Mouse (Mus musculus): Measurements from ENCODE around the gene Mark2. TPM values are rescaled to one million over a fixed set of nuclear protein-coding genes. Genes with fewer than 3 reads are reported as not detected.

The Mark2 gene
- total RNA-seq, 2 experiments from 2014 or later: 51.9 to 55.4 TPM

DNA sequence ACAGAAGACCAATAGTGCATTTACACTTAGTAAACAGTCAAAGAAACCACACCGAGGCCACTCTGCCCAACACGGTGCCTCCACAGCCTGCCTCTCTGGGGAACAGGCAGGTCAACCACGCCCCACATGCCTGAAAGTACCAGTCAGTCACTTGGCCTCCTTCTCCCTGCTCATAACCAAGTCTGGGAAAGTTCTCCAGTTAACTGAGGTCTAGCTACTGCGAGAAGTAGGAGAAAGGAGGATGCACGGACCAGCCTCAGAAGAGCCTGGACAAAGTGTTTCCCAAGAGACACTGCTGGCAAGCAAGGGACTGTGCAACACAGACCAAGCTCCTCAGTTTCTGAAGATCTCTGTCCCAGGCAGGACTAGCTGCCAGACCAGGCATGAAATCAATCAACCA, 2.6 kb downstream of the Mark2 start:
- intact Hi-C loops (cut with DNase I): no loop called here
- DNase-seq: peak; percentile 29 to 39

DNA sequence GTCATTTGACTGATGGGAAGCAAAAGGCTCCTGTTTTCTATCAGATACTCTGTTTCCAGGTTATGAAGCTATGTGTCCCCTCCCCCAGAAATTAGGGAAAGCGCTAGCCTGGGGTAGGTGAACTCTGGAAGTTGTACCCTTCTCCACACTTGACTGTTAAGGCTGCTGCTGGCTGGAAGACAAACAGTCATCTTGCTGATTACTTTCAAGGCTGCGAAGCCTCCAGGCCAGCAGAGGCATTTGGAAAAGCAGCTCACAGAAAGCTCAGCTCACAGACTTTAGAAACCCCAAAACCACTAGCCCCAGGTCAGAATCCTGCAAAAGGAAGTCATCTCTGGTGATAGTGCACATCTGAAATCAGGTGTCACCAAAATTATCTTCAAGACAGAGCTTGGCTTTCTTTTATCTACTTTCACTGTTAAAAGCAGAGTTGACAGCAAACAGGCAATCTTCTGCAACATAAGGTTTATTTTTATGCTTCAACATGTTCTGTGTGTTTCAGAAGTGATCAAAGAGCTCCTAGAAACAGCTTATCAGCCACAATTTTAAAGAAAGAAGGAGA, 3.8 kb downstream of the Mark2 start:
- intact Hi-C loops (cut with DNase I): no loop called here

GRCm38 (mm10) chr19:7335656-7336055, 6.0 kb downstream of the Mark2 start:
- intact Hi-C loops (cut with DNase I): no loop called here
- no peak for DNase-seq

More for the DNA sequence above, 3.8 kb downstream of the Mark2 start:
- no peak for DNase-seq

DNA sequence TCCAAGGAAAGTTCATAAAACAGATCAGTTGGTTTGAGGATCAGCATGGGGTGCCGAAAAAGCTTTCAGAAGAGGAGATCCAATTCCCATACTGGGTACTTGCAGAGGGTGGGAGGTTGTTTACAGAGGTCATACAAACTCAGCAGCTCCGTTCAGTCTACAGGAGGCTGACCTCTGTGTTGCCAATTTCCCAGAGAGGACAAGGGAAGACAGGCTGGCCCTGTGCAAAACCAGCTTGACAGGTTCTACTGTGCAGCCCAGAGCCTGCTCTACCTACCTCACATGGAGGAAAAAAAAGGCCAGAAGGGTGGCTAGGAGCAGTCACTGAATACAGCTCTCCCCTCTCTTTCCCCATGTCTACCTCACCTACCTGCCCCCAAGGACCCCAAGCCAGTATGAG, 7.6 kb downstream of the Mark2 start:
- intact Hi-C loops (cut with DNase I): no loop called here
- no peak for DNase-seq

- DNase-seq: no peak
- intact Hi-C loops (cut with DNase I): no loop called here
Observed at GRCm38 (mm10) chr19:7321391-7321790, 20.3 kb downstream of the Mark2 start.

DNA sequence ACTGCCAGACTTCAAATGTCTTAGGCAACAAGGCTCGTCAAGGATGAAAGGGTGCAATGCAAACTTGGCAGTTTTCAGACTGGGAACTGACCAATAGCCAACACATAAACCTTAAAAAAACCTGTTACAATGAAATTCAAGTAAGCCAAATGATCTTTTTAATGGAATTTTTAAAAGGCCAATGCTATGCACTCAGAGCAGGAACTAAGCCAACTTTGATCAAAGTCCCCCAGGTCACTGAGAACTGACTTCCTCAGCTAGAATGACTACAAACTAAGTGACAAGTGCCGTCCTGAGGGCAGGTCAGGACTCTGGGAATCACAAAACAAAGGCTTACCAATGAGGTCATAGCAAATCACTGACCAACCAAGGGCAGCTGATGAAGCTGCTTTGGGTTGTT, 21.5 kb downstream of the Mark2 start:
- DNase-seq: no peak
- intact Hi-C loops (cut with DNase I): no loop called here

DNA sequence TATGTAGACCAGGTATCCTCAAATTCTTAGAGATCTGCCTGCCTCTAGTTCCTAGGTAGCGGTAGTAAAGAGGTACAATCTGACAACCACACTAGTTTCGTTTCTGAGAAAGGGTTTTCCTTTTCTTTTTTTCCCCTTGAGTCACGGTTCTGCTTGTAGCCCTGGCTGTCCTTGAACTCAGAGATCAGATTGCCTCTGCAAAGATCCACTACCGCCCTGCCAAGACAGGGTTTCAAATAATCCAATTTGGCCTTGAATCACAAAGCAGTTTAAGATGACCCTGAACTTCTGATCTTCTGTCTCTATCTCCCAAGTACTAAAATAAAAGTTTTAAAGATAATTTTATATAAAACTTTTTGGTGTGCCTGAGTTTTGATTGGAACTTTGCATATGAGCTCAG, 23.9 kb downstream of the Mark2 start:
- intact Hi-C loops (cut with DNase I): no loop called here
- DNase-seq: no peak

DNA sequence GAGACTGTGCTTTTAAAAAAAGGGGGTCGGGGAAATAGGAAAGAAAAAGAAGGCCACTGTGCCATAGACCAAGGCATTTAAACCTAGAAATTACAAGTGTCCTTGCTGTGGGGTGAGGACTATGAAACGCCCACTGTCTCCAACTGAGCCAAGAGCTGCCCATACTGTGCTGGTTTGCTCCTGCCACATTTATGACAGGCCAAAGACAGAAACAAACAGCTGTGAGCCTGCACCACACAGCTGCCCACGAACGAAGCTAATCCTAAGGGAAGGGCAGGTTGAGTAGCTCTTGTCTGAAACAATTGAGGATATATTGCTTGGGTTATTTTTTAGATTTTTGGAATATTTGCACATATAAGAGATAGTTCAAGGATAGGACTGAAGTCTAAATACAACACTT, 24.8 kb downstream of the Mark2 start:
- DNase-seq: no peak
- intact Hi-C loops (cut with DNase I): no loop called here

GRCm38 (mm10) chr19:7315587-7315984, 26.1 kb downstream of the Mark2 start:
- no peak for DNase-seq
- intact Hi-C loops (cut with DNase I): no loop called here

GRCm38 (mm10) chr19:7314976-7315586, 26.6 kb downstream of the Mark2 start:
- intact Hi-C loops (cut with DNase I): no loop called here
- peak in 1 of 2 experiments; percentile 28 for DNase-seq

- intact Hi-C loops (cut with DNase I): no loop called here
- DNase-seq: no peak
Observed at GRCm38 (mm10) chr19:7313660-7314059, 28.0 kb downstream of the Mark2 start.

DNA sequence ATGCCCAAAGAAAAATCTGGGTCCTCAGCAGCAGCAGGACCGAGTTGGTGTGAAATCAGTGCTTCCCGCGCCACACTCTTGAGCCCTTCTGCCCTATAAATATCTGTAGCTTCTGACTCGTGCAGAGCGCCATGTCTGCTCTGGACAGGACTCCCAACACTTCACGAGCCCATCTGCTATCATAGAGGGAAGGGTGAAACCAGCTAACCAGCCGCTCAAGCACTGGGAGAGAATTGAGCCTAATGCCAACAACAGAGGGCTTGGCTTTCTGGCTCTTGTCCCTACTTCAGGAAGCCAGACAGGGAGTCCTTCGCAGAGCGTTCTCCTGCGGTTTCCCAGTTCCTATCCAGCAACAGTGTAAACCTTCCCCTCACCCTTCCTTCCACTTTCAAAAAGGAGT, 30.4 kb downstream of the Mark2 start:
- peak in 1 of 2 experiments; percentile 64 for DNase-seq
- intact Hi-C loops (cut with DNase I): no loop called here

GRCm38 (mm10) chr19:7310704-7311103, 31.0 kb downstream of the Mark2 start:
- intact Hi-C loops (cut with DNase I): no loop called here

DNA sequence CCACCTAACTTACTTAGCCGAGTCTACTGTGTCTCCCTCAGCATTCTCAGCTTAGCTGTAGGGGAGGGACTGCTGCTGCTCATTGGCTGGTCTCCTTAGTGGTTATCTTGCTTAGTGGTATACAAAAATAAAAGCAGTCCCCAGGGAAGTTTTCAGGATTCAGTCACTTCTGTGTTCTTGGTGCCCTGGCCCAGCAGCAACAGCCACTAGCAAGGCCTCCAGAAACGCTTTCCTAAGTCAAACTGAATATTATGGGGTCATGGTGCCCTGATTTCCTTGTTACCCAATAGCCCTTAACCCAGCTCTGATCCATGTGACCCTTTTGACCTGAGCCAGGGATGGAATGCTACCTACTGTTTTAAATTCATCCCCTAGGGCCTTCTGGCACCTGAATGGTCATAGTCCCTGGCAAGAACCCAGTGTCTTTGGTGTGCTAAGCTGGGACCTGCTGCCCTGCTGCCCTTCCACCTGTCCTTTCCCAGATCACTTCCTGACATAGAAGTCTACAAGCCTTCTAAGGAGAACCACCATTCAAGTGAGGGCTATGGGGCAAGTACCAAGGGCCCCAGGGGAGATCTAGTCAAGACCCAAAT, 31.8 kb downstream of the Mark2 start:
- DNase-seq: no peak
- intact Hi-C loops (cut with DNase I): loop anchor here (5.0 kb wide), 1 partner anchor 32 kb away; the partner anchor contains the start of gene Mark2

More at GRCm38 (mm10) chr19:7310704-7311103, 31.0 kb downstream of the Mark2 start:
- DNase-seq: peak; percentile 30 to 51

DNA sequence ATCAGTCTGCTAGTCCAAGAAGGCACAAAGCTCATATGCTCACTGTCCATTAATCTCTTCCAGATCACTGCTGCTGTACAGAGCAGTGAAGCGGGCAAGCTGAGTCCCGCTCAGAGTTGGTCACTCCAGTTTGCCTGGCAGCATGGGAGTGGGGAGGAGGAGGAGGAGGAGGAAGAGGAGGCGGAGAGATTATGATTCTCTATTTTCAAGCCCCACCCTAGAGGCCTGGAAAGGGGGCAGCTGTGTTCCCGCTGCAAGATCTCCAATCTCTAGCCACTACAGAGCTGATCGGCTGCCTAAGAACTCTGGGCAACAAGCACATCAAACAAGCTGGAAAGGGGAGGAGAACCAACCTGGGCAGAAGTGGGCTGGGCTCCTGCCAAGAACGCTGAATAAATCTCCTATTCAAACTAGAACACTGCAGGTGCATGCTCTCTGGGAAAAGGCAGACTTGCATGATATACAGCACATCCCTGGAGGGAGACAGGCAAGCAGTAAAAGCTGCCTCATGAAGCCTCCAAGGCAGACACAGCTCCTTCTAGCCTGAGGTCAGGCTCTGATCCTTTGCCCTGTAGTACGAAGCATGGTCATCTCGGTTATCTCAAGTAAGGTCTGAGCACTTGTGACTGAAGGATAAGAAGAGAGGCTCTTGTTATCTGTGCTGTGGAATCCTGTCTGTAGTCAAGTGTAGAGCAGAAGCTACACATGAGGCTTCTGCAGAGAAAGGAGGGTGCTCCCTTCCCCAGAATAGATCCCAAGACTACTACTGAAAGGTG, 33.5 kb downstream of the Mark2 start:
- DNase-seq: peak; percentile 29 to 30
- intact Hi-C loops (cut with DNase I): loop anchor here (5.0 kb wide), 1 partner anchor 34 kb away; the partner anchor contains the start of gene Mark2

- intact Hi-C loops (cut with DNase I): loop anchor here (5.0 kb wide), 1 partner anchor 35 kb away; the partner anchor contains the start of gene Mark2
Observed at GRCm38 (mm10) chr19:7306968-7307367, 34.7 kb downstream of the Mark2 start.

GRCm38 (mm10) chr19:7305380-7306310, 36.0 kb downstream of the Mark2 start:
- no peak for DNase-seq
- intact Hi-C loops (cut with DNase I): loop anchor here (5.0 kb wide), 1 partner anchor 37 kb away; the partner anchor contains the start of gene Mark2

More at GRCm38 (mm10) chr19:7306968-7307367, 34.7 kb downstream of the Mark2 start:
- DNase-seq: peak in 1 of 2 experiments; percentile 44

DNA sequence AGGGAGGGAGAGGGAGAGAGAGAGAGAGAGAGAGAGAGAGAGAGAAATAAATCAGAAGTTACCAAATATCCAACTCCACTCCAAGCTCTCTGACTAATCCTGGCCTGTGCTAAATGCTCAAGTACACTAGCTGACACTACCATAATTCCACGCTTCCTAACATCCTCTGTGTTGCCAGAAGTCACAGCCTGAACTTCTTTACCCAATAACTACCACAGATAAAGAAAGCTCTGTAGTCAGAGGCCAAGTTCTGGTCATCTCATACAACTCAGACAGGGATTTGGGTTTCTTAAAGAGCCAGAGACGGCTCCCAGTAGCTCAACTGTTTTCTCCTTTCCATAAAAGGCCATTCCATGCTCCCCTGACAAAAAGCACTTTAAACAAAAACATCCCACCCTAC, 36.9 kb downstream of the Mark2 start:
- intact Hi-C loops (cut with DNase I): loop anchor here (5.0 kb wide), 1 partner anchor 38 kb away; the partner anchor contains the start of gene Mark2
- no peak for DNase-seq

GRCm38 (mm10) chr19:7303796-7304195, 37.9 kb downstream of the Mark2 start:
- intact Hi-C loops (cut with DNase I): no loop called here
- DNase-seq: no peak

DNA sequence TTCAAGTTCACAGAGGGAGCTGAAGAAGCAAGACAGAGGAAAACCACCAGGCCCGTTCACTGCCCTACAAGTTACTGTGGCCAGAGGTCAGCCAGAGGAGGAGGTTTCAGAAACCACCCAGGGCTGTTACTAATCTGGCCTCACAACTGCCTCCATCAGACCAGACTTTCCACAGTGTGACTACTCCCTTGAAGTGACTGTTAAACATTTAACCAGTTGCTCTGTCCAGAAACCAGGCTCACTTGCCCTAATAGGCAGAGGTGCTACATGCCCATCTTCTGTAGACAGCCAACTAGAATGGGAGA, 39.2 kb downstream of the Mark2 start:
- intact Hi-C loops (cut with DNase I): no loop called here
- DNase-seq: no peak
